Mouse (Mus musculus) CH12F3 (cell line): ENCODE results near the gene Nfatc3.
"Not testable (repeated sequence)": the region's sequence is repeated elsewhere in the genome, so short reads cannot be mapped to it uniquely, and the experiment has no call there.

Experiments
- in situ Hi-C: fragments of 300-500 bp; cut with MboI; formaldehyde crosslinking; loops from 2 replicates; pipeline ENCODE4 v1.14.3; 2020; ENCODE audit warnings: low sequenced_read_pairs

Gene Nfatc3

GRCm38 (mm10) chr8:106058731-106059612 lies at the start of gene Nfatc3:
Gene Nfatc3 (plus strand): TSS chr8:106058840.
- in situ Hi-C loops = no loop called here

GRCm38 (mm10) chr8:106010748-106011642 lies 47.6 kb upstream of the Nfatc3 start:
- in situ Hi-C loops = no loop called here

- in situ Hi-C loops = no loop called here
Observed at GRCm38 (mm10) chr8:106011643-106011986, 47.0 kb upstream of the Nfatc3 start, which contains the start of gene Ddx28. Gene Ddx28 (minus strand): TSS chr8:106011882.

- in situ Hi-C loops = not testable (repeated sequence)
Observed at GRCm38 (mm10) chr8:106012203-106012602, 46.4 kb upstream of the Nfatc3 start.

DNA sequence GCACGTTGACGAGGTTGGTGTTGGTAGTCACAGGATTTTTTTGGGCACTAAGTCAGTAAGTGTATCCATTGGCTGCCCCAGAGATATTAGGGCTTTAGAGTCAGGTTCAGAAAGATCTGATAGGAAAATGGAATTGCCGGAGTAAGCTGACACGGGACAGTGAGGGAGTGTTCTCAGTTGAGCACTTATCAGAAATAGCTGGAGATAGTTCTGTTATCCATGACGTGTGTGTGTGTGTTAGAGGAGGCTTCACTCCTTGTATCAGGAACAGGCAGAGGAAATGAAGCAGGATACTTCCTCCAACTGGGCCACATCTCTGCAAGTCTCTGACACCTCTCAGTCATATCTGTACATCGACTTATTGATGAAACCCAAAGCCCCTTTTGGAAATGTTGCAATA lies 42.4 kb upstream of the Nfatc3 start:
- in situ Hi-C loops = no loop called here

GRCm38 (mm10) chr8:106017130-106017529 lies 41.5 kb upstream of the Nfatc3 start:
- in situ Hi-C loops = no loop called here

GRCm38 (mm10) chr8:106018039-106018438 lies 40.6 kb upstream of the Nfatc3 start:
- in situ Hi-C loops = no loop called here

DNA sequence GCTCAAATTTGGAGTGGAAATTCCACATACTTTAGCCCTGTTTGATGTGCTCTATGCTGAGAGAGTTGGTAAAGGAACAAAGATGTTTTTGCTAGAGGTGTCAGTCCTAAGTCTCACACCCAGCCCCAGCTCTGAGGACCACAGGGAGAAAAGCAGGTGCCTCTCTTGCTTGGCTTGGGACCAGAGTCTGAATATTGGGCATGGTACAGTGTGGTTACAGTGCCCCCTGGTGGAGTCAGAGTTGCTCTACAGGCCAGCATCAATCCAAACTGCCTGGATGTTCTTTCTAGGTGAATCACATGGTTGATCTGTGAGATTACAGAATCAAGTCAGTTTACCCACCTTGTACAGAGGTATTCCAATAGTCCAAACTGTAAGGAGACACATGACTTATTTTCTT lies 36.2 kb upstream of the Nfatc3 start:
- in situ Hi-C loops = loop anchor here (5.0 kb wide), 1 partner anchor 35 kb away; no protein-coding TSS in a partner anchor

DNA sequence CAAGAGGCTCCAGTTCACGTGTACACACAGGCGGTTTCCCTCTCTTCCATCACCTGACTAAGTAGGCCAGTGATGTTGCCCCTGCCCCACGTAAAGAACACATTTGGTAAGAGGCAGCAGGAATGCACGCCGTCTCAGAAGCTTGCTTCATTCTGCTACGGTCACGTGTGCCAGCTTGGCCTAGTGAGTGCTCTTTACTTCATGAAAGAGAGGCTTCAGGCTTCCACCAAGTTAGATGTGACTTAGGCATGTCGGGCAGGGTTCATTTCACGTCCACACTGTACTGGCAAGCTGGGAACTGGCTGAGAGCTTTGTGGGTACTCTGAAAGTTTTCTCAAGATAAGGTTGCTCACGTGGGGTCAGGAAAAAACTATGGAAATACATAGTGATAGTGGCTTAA lies 19.9 kb upstream of the Nfatc3 start:
- in situ Hi-C loops = no loop called here

DNA sequence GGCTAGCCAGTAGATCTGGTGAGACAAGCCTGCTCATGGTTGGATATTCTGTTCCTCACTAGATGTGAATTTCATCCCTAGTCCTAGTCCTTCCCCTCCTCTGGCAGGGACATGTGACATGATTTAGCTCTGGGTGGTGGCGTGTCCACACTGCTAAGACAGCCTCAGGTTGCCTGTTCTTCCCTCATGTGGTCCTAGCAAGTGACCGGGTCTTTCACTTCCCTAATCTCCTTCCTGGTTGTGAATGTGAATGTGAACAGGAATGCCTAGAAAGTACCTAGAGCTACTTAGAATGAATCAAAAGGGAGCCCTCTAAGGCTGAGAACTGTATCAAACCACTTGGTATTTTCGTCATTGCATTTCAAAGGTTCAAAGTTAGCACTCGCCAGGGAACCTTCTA lies 19.0 kb upstream of the Nfatc3 start:
- in situ Hi-C loops = no loop called here

DNA sequence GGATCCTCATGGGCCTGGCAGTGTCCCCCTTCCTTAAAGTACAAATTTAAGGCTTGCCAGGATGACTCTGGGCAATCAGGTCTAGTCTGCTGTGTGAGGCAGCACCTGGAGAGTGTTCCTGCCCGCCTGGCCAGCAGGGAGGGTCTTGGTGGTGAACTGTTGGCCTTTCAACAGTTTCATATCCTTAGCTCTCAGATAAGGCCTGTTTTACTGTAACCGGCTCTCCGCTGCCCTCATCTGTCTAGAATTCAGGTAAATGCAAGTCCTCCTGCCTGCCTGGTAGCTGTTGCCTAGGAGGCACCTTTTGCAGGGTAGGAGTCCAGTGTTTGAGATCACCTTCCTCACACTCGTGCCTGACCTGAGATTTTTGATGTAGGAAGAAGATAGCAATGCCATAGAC lies 18.4 kb upstream of the Nfatc3 start:
- in situ Hi-C loops = no loop called here

DNA sequence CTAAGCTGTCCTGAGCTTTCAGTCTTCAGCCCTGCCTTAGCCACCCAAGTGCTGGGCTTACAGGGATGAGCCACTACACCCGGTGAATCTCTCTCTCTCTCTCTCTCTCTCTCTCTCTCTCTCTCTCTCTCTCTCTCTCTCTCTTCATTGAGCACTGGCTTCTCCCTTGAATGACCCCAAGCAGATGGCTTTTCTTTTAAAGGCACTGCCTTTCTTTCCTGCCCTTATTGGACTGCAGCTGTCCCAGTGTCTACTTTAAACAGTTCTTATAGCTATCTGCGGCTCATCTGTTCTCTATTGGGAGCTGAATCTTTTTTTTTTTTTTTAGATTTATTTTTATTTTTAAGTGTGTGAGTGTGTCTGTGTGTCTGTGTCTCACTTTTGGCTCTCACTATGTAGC lies 15.6 kb upstream of the Nfatc3 start:
- in situ Hi-C loops = no loop called here

GRCm38 (mm10) chr8:106044151-106044550 lies 14.5 kb upstream of the Nfatc3 start:
- in situ Hi-C loops = no loop called here

GRCm38 (mm10) chr8:106046872-106047559 lies 11.6 kb upstream of the Nfatc3 start:
- in situ Hi-C loops = no loop called here

DNA sequence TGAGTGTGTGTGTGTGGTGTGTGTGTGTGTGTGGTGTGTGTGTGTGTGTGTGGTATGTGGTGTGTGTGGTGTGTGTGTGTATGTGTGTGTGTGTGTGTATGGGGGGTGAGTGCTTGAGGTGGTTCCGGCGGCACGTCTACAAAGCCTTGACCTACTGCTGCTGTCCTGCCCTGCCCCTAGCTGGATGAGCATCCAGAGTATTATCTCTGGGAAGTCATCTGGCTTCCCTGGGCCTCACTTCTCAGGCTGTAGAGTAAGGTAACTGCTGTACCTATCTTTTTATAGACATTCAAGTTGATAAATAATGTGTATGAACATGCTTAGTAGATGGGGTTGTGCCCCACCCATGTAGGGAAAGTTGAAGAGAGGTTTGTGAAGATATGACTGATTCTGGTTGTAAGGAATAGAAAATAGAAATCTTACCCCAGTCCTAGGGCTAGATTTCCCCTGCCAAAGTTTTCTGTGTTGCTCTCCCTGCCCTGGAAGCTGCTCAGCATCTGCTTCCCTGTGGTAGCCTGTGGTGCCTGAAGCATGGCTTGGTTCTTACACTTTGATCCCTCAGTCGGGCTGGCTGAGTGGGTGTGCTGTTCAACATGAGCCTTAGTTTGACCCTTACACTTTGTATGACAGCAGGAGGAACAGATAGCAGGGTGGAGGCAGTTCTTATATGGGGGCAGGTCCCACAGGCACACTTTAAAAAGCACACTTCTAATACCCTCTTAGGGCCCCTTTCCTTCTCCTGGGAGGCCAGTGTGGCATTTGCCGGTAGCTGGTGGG lies 10.6 kb upstream of the Nfatc3 start:
- in situ Hi-C loops = no loop called here

DNA sequence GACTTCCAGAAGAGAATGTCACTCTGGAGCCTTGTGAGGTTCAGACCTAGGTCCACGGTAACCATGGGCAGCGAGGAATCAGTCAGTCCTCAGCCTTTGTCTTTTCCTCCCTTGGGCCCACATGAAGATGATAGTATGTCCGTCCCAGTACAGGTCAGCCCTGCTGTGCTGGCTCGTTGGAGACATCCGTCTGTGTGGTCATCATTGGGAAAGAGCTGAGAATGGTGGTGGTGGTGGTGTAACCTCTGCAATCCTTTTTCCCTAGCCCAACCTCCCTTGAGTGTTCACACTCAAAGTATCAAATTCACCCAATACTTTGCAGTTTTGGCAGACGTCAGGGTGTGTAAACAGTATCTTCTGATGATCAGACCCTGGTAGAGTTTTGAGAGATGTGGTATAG lies 8.8 kb upstream of the Nfatc3 start:
- in situ Hi-C loops = no loop called here

GRCm38 (mm10) chr8:106051068-106051467 lies 7.6 kb upstream of the Nfatc3 start:
- in situ Hi-C loops = no loop called here

- in situ Hi-C loops = no loop called here
Observed at GRCm38 (mm10) chr8:106052510-106053089, 6.0 kb upstream of the Nfatc3 start.

DNA sequence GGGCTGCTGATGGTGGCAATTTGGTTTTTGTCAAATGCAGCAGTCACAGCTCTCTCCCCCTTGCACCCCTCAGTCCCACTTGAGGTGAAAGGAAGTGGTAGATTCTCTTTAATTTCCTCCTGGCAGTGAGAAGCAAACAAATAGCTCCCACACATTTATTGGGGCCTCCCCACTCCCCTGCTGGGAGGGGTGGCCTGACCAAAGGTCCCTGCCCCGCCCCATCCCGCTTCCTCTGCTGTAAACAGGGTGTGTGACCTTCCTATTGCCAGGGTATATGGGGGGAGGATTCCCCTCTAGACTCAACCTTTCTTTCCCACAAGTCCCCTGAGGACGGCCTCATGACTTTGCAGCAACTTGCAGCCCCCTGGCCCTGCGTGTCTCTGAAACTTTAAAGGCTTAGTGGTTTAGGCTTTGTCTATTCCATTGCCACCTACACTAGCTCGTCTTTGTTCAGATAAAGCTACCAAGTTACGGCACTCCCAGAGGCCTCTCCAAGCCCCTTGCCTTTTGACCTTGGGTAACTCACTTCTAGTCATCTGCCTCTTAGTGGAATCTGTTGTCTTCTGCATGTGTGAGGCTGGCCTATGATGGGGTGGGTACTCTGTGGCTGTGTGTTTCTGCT lies 4.3 kb upstream of the Nfatc3 start:
- in situ Hi-C loops = no loop called here

DNA sequence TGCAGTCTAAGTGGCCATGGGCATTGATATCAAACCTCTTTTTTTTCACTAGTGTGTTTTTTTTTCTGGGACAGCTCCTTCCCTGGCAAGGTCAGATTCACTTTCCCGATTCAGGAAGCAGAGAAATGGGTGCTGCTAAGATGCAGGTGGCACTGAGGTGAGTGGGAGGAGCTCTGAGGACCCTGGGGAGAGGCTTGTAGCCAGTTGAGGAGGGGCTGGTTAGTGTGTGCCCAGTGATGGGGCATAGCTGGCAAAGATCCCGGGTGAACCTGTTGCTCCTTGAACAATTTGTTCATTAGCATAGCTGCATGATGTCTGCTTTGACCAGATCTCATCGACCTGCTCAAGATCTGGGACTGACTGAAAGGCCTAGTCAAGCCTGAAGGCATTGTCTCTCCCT lies 3.6 kb upstream of the Nfatc3 start:
- in situ Hi-C loops = no loop called here
